ENCODE assay signal across 30 mouse cellular contexts in the genomic region with DNA sequence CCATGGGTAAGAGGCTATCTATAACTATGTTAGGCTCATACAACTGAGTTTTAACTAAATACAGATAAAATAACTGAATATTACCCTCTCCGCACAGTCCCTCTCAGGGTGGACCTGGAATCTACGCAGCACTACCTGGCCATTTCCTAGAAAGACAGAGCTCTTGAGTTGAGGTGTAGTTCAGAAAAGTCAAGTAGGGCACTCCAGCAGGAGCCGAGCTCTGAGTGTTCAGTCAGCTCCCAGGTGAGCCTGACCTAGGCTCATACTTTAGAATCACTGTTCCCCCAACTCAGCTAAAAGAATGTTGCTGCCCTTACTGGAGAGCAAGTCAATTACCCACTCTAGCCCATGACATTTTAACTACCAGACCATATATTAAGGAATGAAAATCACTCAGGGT.
"Had no signal": no experiment of that assay in that cellular context is flagged by ENCODE, and none has a peak within 500 bp of the region (broad histone marks: within the 10 kb centered on the region; RNA-seq: fewer than 3 reads in every experiment).

No protein-coding gene starts in this region.

- H3K27me3 ChIP-seq: limb, embryonic 12.5 days; limb, embryonic 13.5 days; limb, embryonic 15.5 days; liver, embryonic 12.5 days; liver, embryonic 13.5 days; liver, embryonic 15.5 days; megakaryocyte, embryonic 14.5 days; midbrain, embryonic 12.5 days; midbrain, embryonic 13.5 days; midbrain, embryonic 15.5 days; neural tube, embryonic 12.5 days had no signal

- H3K9ac ChIP-seq: limb, embryonic 12.5 days; limb, embryonic 13.5 days; limb, embryonic 15.5 days; liver, embryonic 12.5 days; liver, embryonic 13.5 days; liver, embryonic 14.5 days; liver, embryonic 15.5 days; liver, postnatal 0 days; lung, embryonic 14.5 days; midbrain, embryonic 12.5 days; midbrain, embryonic 13.5 days; midbrain, embryonic 15.5 days; neural tube, embryonic 12.5 days had no signal

- H3K9me3 ChIP-seq: limb, embryonic 10.5 days; limb, embryonic 12.5 days; limb, embryonic 13.5 days; limb, embryonic 15.5 days; liver, embryonic 12.5 days; liver, embryonic 13.5 days; liver, embryonic 15.5 days; midbrain, embryonic 10.5 days; midbrain, embryonic 12.5 days; midbrain, embryonic 13.5 days; midbrain, embryonic 15.5 days; neural tube, embryonic 12.5 days had no signal

- H3K36me3 ChIP-seq: limb, embryonic 10.5 days; limb, embryonic 12.5 days; limb, embryonic 13.5 days; limb, embryonic 15.5 days; liver, embryonic 12.5 days; liver, embryonic 13.5 days; liver, embryonic 15.5 days; midbrain, embryonic 10.5 days; midbrain, embryonic 12.5 days; midbrain, embryonic 13.5 days; midbrain, embryonic 15.5 days; neural tube, embryonic 12.5 days had no signal

- H3K4me2 ChIP-seq: limb, embryonic 12.5 days; limb, embryonic 13.5 days; limb, embryonic 15.5 days; liver, embryonic 11.5 days; liver, embryonic 12.5 days; liver, embryonic 13.5 days; liver, embryonic 15.5 days; lung, embryonic 14.5 days; midbrain, embryonic 11.5 days; midbrain, embryonic 12.5 days; midbrain, embryonic 13.5 days; midbrain, embryonic 15.5 days; neural tube, embryonic 12.5 days had no signal

- DNase-seq: layer of hippocampus, postnatal 36 days; left cerebral cortex, postnatal 4 days; liver; liver, embryonic 13.5 days; liver, postnatal 0 days; lung, adult 2 months; lung, postnatal 10 days; lung, postnatal 36 days; lung, postnatal 4 days; midbrain, embryonic 14.5 days had no signal

- H3K4me3 ChIP-seq: left cerebral cortex, adult 2 months; limb, embryonic 10.5 days; limb, embryonic 12.5 days; limb, embryonic 13.5 days; limb, embryonic 15.5 days; liver, embryonic 12.5 days; liver, embryonic 13.5 days; liver, embryonic 15.5 days; midbrain, embryonic 10.5 days; midbrain, embryonic 12.5 days; midbrain, embryonic 13.5 days; midbrain, embryonic 15.5 days; myocyte; neural tube, embryonic 12.5 days had no signal

- ATAC-seq: liver, embryonic 12.5 days; liver, postnatal 0 days; midbrain, embryonic 13.5 days; midbrain, embryonic 15.5 days; midbrain, embryonic 16.5 days had no signal

- H3K27ac ChIP-seq: left cerebral cortex, adult 2 months; limb, embryonic 10.5 days; limb, embryonic 12.5 days; limb, embryonic 13.5 days; limb, embryonic 15.5 days; liver, embryonic 12.5 days; liver, embryonic 13.5 days; liver, embryonic 14.5 days; liver, embryonic 15.5 days; macrophage; midbrain, embryonic 10.5 days; midbrain, embryonic 12.5 days; midbrain, embryonic 13.5 days; midbrain, embryonic 15.5 days; neural tube, embryonic 12.5 days had no signal

- H3K4me1 ChIP-seq: limb, embryonic 10.5 days; limb, embryonic 13.5 days; limb, embryonic 15.5 days; liver, embryonic 12.5 days; liver, embryonic 13.5 days; liver, embryonic 15.5 days; megakaryocyte, embryonic 14.5 days; midbrain, embryonic 10.5 days; neural tube, embryonic 12.5 days had no signal
